Mouse (Mus musculus): ENCODE measurements around the gene Nthl1.

DNA sequence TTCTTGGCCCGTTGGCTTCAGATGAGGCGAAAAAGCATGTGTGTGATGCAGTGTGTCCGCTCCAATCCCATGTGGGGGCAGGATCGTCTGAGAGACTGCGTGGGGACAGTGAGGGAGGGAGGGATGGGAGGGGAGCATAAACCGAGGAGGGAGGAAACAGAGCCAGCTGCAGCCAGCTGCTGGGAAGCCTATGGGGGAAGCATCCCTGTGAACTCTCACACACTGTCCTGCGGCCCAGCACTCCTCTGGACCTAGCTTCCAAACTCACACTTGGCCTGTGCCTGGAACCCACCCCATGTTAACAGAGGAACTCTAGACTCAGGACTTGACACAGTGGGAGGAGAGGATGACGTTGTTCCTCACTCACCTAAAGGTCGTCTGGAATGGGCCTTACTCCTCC, 6.4 kb downstream of the Nthl1 start:
- TF ChIP-seq CTCF (IDR thresholded peaks at IDR 0.05; ENCODE audit: low read depth) (no peak), EP300 (IDR thresholded peaks at IDR 0.05; ENCODE audit: low read depth) (no peak)
